Mouse (Mus musculus) G1E-ER4 (cell line): ENCODE data around the gene Ankrd34a. TPM values are rescaled to one million over a fixed set of nuclear protein-coding genes. Genes with fewer than 3 reads are reported as not detected.

Experiments
- GATA1 ChIP-seq: IDR thresholded peaks from one replicate; pipeline ENCODE4 v1.8.0; 2012; ENCODE audit warnings: low read length, inconsistent platforms
- polyA plus RNA-seq: library from polyadenylated mRNA; stranded (reverse); fragments of >175 nt; gene quantifications from 2 replicates; pipeline ENCODE4 v1.2.3, GENCODE M21; 2012

The Ankrd34a gene
- polyA plus RNA-seq, 1 experiment: 0.03 TPM

GRCm38 (mm10) chr3:96559398-96559910, 37.0 kb upstream of the Ankrd34a start:
- TF ChIP-seq GATA1: no peak

GRCm38 (mm10) chr3:96559911-96560850, 36.3 kb upstream of the Ankrd34a start:
- no peak for TF ChIP-seq GATA1

- TF ChIP-seq GATA1: no peak
Measured at GRCm38 (mm10) chr3:96560881-96561668, 35.4 kb upstream of the Ankrd34a start.

GRCm38 (mm10) chr3:96561946-96562681, 34.3 kb upstream of the Ankrd34a start:
- TF ChIP-seq GATA1: no peak

GRCm38 (mm10) chr3:96563267-96563666, 33.2 kb upstream of the Ankrd34a start:
- TF ChIP-seq GATA1: no peak

- TF ChIP-seq GATA1: no peak
Measured at GRCm38 (mm10) chr3:96563911-96564632, 32.4 kb upstream of the Ankrd34a start.

- TF ChIP-seq GATA1: no peak
Measured at GRCm38 (mm10) chr3:96564633-96565032, 31.8 kb upstream of the Ankrd34a start.

- TF ChIP-seq GATA1: no peak
Measured at GRCm38 (mm10) chr3:96565105-96565504, 31.3 kb upstream of the Ankrd34a start.

GRCm38 (mm10) chr3:96566661-96567450, 29.6 kb upstream of the Ankrd34a start:
- no peak for TF ChIP-seq GATA1

GRCm38 (mm10) chr3:96568605-96569004, 27.8 kb upstream of the Ankrd34a start:
- no peak for TF ChIP-seq GATA1

GRCm38 (mm10) chr3:96569506-96569905, 26.9 kb upstream of the Ankrd34a start:
- no peak for TF ChIP-seq GATA1

GRCm38 (mm10) chr3:96569966-96570605, 26.4 kb upstream of the Ankrd34a start:
- TF ChIP-seq GATA1: no peak

GRCm38 (mm10) chr3:96570643-96571042, 25.8 kb upstream of the Ankrd34a start:
- TF ChIP-seq GATA1: no peak
